Mouse (Mus musculus): ENCODE data around the gene Tmem151b.

The Tmem151b gene

DNA sequence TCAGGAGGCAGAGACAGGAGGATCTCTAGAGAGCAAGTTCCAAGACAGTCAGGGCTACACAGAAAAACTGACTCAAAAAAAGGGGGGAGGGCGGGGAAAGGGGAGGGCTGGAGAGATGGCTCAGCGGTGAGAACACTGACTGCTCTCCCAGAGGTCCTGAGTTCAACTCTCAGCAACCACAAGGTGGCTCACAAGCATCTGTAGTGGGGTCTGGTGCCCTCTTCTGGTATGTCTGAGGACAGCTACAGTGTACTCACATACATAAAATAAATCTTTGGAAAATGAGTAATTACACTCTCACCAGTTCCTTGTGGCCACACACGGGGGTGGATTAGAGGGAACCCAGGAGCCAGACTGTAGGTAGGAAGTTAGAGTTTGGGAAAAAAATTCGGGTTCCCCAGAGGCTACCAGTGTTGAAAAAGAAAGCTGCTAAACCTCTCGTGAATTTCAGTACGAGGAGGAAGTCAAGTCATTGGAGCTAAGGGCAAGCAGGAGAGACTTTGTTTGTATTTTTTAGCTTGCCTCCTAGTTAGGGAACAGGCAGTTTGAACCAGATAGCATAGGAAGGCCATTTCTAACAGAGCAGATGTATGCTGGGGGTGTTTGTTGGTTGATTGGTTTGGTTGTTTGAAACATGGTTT lies 33.4 kb upstream of the Tmem151b start:
- no peak for DNase-seq

DNA sequence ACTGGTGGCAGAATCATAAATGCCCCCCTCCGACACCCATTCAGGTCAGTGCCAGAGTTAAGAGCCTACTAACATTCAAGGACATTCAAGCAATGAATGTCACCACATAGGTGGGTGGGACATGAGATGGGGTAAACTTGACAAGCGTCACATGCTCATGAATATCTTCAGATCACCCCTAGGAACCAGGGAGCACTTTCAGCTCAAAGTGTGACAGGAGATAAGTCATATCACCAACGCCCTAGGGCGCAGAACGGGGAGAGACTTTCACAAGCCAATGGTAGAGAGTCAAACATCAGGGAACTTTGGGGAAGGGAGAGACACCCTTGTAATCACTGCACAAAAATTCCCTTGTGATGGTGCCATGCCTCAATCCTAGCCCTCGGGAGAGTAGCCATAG lies 32.7 kb upstream of the Tmem151b start:
- DNase-seq = no peak

DNA sequence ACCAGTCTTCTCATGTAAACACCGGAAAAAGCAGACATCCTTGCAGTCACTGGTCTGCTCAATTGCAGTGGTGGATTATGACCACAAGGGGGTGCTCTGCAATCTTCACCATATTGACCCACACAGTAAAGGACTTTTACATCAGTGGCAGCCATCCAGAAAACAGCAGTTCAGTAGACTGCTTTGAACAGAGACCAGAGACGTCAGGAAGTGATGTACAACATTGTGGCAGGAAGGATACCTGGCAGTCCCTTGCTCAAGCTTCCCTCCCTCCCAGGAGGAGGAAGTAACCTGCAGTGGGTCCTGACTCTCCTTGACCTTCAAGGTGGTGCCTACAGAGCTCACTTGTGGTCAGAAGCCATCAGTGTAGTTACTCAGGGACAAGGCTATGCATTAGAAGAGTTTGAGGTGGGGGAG lies 32.1 kb upstream of the Tmem151b start:
- peak; percentile 51 for DNase-seq

DNA sequence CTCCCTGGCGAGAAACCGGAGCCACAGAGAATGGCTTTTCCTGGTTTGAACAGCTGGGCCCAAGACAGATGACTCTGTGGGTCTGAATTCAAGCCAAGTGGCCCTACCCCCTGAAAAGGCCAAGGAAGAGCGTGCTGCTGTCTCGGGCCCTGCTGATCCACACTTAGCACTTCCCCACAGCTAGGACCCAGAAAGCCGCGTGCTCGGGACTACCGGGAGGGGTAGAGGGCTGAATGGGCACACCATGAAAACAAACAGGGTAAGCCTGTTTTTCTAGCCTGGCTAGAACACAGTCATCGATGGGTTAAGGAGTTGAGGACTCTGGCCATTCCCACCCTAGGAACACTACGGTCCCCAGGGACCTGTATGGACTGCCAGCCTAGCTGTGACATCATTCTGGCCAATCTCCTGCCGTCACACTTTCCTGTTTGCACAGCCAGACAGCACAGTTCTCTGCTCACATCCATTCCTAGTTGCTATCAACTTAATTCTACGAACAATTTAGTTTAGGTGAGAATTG lies 31.5 kb upstream of the Tmem151b start:
- no peak for DNase-seq

DNA sequence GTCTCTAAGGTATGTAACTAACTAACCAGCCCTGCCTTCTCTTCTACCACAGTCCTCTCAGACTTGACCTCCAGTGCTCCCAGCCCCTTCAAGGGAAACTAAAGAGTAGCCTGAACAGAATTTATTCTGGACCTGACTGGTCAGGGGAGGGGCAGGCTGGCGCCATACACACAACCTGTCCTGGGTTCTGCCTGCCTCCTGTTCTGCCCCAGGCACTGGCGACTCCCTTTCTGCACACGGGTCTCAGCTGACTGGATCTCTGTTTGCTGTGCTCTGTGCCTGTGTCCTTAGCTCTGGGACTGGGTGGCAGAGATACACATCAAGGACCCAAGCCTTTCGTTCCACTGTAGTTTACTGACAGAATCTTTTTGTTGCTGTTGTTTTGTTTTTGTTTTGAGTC lies 30.1 kb upstream of the Tmem151b start:
- no peak for DNase-seq

DNA sequence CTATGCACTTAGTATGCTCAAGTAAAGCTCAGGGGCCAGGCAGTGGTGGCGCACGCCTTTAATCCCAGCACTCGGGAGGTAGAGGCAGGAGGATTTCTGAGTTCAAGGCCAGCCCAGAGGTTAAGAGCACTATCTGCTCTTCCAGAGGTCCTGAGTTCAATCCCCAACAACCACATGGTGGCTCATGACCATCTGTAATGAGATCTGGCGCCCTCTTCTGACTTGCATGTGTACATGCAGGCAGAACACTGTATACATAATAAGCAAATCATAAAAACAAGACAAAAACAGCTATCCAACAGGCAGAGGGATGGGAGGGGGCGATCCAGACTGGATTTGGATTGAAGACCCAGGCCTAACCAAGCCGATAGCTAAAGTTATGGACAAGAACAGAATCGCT lies 29.4 kb upstream of the Tmem151b start:
- no peak for DNase-seq

DNA sequence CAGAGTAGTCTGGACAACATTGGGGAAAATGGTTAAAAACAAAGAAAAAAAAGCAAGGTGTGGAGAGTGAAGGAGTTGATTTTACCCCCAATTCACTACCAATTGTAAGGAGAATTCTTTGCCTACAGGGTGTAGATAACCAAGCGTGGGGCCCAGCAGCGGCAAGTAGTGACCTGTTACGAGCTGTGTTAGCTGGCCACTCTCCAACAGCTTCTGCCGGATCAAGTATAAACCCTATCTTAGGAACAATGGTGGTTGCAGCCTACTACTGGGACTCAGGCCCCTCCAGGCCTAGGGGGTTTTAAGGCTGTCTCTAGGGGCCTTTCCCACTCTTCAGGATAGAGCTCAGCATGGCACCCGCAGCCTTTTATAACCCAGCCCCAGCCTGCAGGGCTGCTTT lies 28.8 kb upstream of the Tmem151b start:
- DNase-seq = no peak

DNA sequence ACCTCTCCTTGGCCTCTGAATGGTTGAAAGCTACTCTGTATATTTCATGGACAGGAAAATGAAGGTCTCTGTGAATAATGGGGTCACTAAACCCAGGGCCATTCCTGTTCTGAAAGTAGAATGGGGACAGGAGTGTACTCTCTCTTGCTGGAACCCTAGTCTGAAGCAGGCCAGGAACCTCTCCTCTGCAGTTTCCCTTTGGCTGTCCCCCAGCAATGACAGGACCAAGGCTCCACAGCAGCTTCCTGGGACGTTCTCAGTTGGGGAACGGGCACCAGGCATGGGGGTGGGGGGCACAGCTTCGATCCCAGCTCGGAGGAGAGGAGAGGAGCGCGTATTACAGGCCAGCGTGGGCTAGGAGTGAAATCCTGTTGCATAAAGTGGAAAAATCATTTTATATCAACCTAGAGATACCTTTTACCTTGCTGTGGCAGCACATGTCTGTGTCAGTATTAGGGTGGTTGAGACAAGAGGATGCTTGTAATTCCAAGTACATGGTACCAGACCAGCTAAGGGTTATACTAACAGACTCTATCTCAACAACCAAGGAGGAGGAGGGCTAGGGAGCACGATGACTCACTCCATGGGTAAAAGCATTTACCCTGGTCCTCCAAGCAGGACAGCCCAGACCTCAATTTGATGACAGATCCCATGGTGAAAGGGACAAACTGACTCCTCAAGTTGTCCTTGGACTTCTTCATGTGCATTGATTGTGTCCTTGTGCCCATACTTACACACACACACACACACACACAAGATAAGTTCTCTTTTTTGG lies 25.8 kb upstream of the Tmem151b start:
- DNase-seq = no peak

DNA sequence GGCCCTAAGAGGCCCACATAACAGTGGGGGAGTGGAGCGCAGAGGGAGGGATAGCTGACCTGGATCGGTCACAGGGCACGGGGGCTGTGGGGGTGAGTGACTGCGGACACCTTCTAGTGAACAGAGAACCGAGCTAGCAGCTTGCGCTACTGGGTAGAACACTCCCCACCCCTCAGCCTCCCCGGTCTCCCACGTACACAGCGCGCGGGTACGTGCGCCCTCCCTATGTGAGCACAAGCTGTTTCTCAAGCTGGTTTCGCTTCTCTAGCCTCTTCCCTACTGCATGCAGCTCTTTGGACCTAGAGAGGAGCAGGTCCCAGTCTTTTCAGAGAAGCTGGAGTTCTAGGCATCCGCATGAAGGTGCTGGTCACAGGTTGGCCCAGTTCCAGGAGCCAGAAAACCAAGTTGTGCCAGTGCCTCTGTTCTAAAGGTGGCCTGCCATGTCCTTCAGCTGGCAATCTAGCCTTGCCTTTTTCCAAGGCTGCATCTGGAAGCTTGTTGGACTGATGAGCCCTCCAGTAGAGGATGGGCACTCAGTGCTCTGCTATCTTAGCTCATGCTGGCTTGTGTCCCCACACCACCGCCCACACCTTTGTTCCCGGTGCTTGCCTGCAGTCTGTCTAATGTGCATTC lies 24.8 kb upstream of the Tmem151b start:
- peak; percentile 87 for DNase-seq

DNA sequence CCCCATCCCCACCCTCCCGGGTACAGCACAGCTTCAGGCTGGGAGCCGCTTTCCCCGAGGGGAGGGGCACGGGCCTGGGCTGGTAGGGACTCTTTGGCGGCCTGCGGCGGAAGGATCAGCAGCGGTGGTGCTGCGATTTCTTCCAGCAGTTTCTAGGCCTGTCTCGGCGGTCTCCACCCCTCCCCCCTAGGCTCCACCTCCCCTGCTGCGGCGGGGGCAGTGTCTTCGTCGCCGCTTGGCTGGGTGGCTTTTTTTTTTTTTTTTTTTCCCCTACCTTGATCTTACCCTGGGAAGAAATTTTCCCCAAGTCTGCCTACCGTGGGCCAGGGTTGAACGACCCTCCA lies 24.3 kb upstream of the Tmem151b start:
- peak; percentile 95 for DNase-seq

DNA sequence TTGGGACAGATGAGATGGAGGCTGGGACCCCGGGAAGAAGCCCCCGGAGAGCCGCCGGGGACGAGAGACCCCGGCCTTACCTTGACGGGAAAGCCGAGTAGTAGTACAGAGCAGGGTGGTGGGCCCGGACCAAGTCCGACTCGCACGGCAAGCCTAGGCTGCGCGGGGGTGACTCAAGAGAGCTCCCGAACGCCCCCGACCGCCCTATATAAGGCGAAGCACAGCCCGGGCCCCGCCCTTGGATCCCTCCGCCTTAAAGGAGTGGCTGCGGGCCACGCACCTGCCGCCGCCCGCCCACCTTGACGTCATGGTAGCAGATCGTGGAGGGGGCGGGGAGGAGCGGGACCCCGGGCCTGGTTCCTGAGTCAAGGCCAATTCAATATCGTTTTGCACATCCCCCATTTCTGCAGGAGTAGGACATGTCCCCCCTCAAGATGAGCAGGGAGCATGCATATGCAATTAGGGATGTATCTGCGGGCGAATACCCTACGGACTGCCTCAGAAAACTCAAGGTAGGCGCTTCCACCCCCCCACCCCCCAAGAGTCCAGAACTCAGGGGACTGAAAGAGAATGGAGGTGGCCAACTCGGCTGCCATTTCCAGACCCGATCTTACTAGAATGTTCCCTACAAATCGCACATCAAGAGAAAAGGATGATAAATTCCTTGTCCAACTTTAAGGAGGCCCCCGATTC lies 23.8 kb upstream of the Tmem151b start, which contains the start of gene Hsp90ab1:
TSS of gene Hsp90ab1 (minus strand) at position 185 of the 693 bp plus-strand sequence.
- peak; percentile 99 for DNase-seq

DNA sequence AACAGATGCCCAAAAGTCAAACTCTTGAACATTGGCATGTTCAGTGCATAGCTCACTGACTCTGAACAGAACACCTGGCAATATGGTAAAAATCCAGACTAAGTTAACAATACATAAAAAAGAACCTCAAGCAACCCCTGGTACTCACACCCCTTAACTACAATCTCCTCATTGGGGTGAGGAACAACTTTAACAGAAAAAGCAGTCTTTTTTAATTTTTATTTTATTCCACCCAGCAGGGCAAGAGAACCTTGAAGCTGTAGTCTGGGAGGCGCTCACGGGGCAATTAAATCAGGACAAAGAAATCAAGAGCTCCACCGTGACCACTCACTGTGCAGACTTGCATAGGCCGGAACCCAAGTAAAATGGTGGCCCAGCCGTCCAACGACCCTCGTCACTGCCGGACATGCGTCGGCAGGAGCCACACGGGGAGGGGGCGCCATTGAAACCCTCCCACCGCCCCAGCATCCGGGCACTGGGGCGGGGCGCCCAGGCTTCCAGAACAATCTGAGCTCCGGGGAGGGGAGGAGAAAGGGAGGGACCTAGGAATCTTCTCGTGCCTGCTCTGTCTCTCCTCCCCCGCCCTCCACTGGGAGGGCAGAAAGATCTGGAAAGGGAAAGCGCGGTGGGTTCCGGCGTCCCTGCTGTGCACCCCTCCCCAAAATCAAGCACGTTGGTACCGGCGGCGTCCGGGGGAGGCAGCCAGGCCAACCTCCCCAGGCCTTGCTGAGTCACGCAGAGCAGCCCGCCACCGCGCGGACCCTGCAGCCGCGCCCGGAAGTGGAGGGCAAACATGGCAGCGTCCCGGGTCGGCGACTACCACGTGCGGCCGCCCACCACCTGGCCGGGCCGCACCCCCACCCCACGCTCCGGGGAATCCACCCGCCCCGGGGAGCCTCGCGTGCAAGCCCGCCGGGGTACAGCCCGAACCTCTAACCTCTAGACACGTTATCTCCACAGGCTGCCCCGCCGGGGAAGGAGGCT lies 22.9 kb upstream of the Tmem151b start:
- DNase-seq = peak; percentile 77

DNA sequence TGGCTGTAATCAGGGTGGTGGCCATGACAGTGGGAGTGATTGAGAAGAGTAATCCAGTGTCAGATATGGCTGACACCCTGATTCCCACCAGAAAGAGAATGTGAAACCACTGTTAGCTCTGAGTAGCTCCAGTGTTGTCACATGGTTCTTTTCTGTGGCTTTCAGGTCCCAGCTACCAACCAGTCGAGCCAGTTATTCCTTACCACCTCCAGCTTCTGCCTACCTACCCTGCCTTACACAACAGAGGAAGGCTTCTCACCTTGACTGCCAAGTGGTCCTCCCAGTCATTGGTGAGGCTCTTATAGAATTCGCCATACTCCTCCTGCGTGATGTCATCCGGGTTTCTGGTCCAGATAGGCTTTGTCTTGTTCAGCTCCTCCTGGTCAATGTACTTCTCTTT lies 20.5 kb upstream of the Tmem151b start:
- DNase-seq = no peak

DNA sequence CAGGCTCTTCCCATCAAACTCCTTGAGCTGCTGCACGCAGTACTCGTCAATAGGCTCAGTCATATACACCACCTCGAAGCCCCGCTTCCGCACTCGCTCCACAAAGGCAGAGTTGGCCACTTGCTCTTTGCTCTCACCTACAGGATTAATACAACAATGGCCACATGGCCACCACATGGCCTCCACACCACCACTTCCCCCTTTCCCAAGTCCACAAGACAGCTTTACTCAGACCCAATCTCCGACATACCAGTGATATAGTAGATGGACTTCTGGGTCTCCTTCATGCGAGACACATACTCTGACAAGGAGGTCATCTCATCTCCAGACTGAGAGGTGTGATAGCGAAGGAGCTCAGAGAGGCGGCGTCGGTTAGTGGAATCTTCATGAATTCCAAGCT lies 19.5 kb upstream of the Tmem151b start:
- DNase-seq = no peak

DNA sequence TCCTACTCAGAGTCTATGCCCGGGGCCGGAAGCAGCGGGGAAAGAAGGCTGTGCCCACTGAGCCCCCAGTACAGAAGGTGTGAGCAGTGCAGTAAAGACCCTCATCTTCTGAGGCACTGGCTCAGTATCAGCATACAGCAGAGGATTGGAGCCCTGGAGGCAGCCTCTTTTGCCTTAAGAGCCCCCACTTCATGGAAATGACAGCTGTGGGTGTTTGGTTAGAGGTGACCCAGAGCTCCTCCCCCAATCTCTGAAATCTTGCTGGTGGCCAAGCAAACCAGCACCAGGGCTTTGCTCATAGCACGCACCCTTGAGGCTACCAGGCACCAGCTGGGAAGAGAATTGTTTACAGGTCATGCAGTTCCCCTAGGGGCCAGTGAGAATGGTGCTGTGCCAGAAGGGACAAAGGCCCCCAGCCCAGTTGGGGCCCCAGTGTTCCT lies 17.7 kb upstream of the Tmem151b start:
- DNase-seq = no peak

DNA sequence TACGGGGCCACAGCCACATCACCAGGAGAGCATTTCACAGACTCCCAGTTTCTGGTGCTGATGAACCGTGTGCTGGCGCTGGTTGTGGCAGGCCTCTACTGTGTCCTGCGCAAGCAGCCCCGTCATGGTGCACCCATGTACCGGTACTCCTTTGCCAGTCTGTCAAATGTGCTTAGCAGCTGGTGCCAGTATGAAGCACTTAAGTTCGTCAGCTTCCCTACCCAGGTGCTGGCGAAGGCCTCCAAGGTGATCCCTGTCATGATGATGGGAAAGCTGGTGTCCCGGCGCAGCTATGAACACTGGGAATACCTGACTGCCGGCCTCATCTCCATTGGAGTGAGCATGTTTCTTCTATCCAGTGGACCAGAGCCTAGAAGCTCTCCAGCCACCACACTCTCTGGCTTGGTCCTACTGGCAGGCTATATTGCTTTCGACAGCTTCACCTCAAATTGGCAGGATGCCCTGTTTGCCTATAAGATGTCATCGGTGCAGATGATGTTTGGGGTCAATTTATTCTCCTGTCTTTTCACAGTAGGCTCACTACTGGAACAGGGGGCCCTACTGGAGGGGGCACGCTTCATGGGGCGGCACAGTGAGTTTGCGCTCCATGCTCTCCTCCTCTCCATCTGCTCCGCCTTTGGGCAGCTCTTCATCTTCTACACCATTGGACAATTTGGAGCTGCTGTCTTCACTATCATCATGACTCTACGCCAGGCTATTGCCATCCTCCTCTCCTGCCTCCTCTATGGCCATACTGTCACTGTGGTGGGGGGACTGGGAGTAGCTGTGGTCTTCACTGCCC lies 17.1 kb upstream of the Tmem151b start:
- DNase-seq = peak; percentile 30

DNA sequence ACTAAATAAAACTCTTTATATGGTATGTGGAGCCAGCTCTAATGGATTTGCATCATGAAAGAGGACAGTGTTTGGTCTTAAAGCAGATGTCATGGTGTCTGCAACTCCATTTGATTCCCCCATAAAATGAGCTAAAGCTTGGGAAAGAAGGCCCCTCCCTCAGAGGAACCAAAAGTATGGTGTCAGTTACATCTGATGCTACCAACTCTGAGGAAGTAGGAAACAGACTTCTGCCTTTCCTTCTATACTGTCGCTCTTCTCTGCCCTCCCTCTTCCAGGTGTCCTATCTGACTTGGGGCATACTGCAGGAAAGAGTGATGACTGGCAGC lies 16.5 kb upstream of the Tmem151b start:
- no peak for DNase-seq

DNA sequence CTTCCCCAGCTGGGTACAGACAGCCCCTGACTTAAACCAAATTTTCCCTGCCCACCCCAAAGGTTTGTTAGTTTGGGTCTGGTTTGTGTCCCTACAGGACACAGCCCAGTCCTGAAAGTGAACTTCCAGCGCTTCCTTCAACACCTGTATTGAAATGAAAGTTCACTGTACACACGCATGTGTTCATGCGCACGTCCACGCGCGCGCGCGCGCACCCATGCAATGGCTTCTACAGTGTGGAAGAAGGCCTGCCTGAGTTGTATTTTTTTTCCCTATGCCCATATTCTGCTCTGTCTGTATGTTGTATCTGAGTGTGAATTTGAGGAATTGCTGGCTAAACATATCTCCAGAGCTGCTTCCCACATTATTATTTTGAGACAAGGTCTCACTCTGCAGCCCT lies 15.6 kb upstream of the Tmem151b start:
- DNase-seq = no peak

DNA sequence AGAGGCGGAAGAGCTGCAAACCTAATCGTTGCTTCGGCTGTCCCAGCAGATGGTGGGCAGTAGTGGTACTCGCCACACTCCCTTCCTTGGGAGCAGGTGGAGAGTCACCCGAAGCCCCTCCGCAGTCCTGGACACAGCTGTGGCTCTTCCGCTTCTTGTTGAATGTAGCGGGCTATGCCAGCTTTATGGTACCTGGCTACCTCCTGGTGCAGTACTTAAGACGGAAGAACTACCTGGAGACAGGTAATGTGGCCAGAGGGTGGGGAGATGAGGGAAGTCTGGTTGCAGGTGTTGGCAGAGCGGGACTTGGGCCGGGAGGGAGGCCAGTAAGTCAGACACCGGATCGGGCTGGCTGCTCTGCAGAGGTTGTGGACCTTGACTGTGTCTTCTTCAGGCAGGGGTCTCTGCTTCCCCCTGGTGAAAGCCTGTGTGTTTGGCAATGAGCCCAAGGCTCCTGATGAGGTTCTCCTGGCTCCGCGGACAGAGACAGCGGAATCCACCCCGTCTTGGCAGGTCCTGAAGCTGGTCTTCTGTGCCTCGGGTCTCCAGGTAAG lies 15.1 kb upstream of the Tmem151b start:
- DNase-seq = no peak

DNA sequence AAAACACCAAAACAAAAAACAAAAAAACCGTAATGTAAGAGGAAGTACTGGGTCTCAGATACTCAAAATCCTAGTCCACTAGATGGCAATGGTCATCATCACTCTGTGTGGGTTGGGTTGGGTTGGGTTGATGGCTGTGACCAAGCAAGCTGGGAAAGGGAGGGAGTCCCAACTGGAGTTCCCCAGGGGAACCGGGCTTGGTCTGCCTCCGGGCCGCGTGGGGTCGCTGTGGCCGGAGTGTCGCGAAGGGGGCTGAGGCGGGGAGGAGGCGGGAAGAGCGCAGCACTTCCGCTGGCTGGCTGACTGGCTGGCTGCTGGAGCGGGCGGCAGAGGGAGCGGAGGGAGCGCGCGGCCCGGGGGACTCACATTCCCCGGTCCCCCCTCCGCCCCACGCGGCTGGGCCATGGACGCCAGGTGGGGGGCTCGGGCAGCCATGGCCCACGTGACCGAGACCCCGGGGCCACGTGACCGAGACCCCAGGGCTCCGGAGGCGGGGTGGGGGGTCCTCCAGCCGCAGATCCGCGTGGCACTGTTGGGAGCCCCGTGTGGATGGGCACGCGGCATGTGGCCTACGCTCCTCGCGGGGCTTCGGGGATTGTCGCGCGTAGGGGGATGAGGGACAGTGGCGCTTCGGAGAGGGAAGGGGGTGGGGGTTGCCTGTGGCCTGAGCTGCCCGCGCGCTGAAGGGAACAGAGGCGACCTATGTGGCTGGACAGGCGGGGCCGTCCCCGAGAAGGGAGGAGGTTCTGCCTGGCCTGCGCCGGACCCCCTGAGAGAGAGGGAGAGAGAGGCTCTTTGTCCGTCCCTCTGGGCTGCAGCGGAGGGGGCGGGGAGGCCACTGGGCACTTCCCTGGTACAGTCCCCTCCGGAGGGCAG lies 14.4 kb upstream of the Tmem151b start, which contains the start of gene Slc35b2:
TSS of gene Slc35b2 (plus strand) at position 220 of the 876 bp plus-strand sequence.
- DNase-seq = peak; percentile 92

Measured in right cerebral cortex, postnatal 25 days (tissue).